Mouse (Mus musculus) forebrain, embryonic 16.5 days (tissue): ENCODE measurements around the gene Tlk2. TPM values are rescaled to one million over a fixed set of nuclear protein-coding genes. Genes with fewer than 3 reads are reported as not detected.
A peak's percentile ranks its signal among the peaks of the same experiment; 100 is the strongest.

Experiments used
- ATAC-seq: fragments of 200-750 bp; cut with Nextera tagmentation; 2 replicates; pipeline ENCODE4 v1.8.0; 2017; ENCODE audit warnings: mild to moderate bottlenecking, moderate library complexity
- H3K27ac ChIP-seq: fragments of 300-500 bp; sonication (generic); 2 replicates; pipeline ENCODE4 v1.5.1; 2014; ENCODE audit warnings: low read length, control low read depth
- H3K27me3 ChIP-seq: fragments of 300-500 bp; sonication (generic); replicated peaks from 2 replicates; pipeline ENCODE4 v1.6.1; 2014; ENCODE audit warnings: low read length; ENCODE audit not compliant: control insufficient read depth, insufficient read depth
- H3K36me3 ChIP-seq: fragments of 300-500 bp; sonication (generic); 2 replicates; pipeline ENCODE4 v1.6.1; 2014; ENCODE audit not compliant: control insufficient read depth, insufficient read depth
- H3K4me1 ChIP-seq: fragments of 300-500 bp; sonication (generic); replicated peaks from 2 replicates; pipeline ENCODE4 v1.6.1; 2014; ENCODE audit warnings: low read length; ENCODE audit not compliant: control insufficient read depth, insufficient read depth
- H3K4me2 ChIP-seq: fragments of 300-500 bp; sonication (generic); 2 replicates; pipeline ENCODE4 v1.6.1; 2014; ENCODE audit warnings: mild to moderate bottlenecking, low read length, control low read depth
- H3K4me3 ChIP-seq: fragments of 300-500 bp; sonication (generic); replicated peaks from 2 replicates; pipeline ENCODE4 v1.5.1; 2014; ENCODE audit warnings: mild to moderate bottlenecking, low read length, control low read depth
- H3K9ac ChIP-seq: fragments of 300-500 bp; sonication (generic); replicated peaks from 2 replicates; pipeline ENCODE4 v1.6.1; 2014; ENCODE audit warnings: low read depth, low read length, control low read depth
- H3K9me3 ChIP-seq: fragments of 300-500 bp; sonication (generic); 2 replicates; pipeline ENCODE4 v1.6.1; 2016; ENCODE audit warnings: low read length; ENCODE audit not compliant: control insufficient read depth
- WGBS: fragments of 180-500 bp; shearing (Covaris S2); extraction: QIAGEN DNeasy Blood & Tissue Kit; methylation state at CpG from one replicate; pipeline ENCODE4 v1.1.7; 2014; 5-methylcytosine and 5-hydroxymethylcytosine counted together
- polyA plus RNA-seq: library from polyadenylated mRNA; unstranded; fragments of >200 nt; fragmentation: Nextera tagmentation; extraction: Ambion mirVana; gene quantifications from 2 replicates; pipeline ENCODE4 v1.2.1, GENCODE M21; 2015

Tlk2 gene
- polyA plus RNA-seq, 1 experiment from 2014 or later = 17.7 TPM

GRCm38 (mm10) chr11:105332468-105332867, 153.9 kb downstream of the Tlk2 start:
- no peaks in the 10 kb centered on the region for H3K9me3 ChIP-seq
- H3K9ac ChIP-seq = no peak overlapping the region
- no peak overlapping the region for H3K4me3 ChIP-seq
- no peak overlapping the region for H3K27ac ChIP-seq
- no peaks in the 10 kb centered on the region for H3K36me3 ChIP-seq
- H3K27me3 ChIP-seq = no peaks in the 10 kb centered on the region
- WGBS = 64% methylated on average over 8 of the region's 8 CpGs
- no peak overlapping the region for H3K4me2 ChIP-seq
- H3K4me1 ChIP-seq = peaks cover 7% of the 10 kb centered on the region
- peak; percentile 20; the same call in 1 of the 2 replicates for ATAC-seq

Other genes with a start within 250 kb of the Tlk2 start
- gene Efcab3, start 115.2 kb upstream of the Tlk2 start, polyA plus RNA-seq = not detected in 2 replicates
- 30.0 and 30.7 TPM in 2 replicates for gene Mettl2, start 52.4 kb upstream of the Tlk2 start, polyA plus RNA-seq
- not detected in 2 replicates for gene Gm10842, start 31.9 kb upstream of the Tlk2 start, polyA plus RNA-seq
- gene Mrc2, start 113.8 kb downstream of the Tlk2 start, polyA plus RNA-seq = 3.6 and 5.1 TPM in 2 replicates